ENCODE assay signal across 23 mouse cellular contexts in the genomic region with DNA sequence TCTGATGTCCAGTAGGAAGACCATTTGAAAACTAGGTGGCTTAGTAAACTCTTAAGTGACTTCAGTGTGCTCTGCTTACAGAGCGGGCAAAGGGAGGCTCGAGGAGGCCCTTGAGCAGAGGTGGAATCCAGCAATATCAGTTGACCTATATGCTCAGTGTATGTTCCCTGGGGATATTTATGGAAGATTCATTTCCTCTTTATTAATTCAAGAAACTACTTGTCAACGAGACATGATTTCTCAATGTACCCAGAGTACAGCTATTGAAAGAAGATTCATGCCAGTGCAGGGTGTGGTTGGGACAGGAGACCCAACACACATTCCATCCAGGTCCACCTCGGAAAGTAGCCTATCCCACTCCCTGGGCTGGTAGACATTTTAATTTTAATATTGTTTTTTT. TPM values are rescaled to one million over a fixed set of nuclear protein-coding genes. Genes with fewer than 3 reads are reported as not detected.
DNase-seq lines count a peak whose midpoint lies in the region; ATAC-seq and TF ChIP-seq lines count a peak whose summit lies in the region.
"Had no signal": no experiment of that assay in that cellular context is flagged by ENCODE, and none has a peak within 500 bp of the region (broad histone marks: within the 10 kb centered on the region; RNA-seq: fewer than 3 reads in every experiment).

No protein-coding gene starts in this region.

- H3K9me3 ChIP-seq in lung, postnatal 0 days (ENCODE audit: low read length), result no peaks in the 10 kb centered on the region
- H3K9me3 ChIP-seq: embryonic facial prominence, embryonic 10.5 days; embryonic facial prominence, embryonic 12.5 days; forebrain, embryonic 13.5 days; forebrain, embryonic 15.5 days had no signal

- no peak for TF ChIP-seq CTCF in lung, postnatal 0 days (IDR thresholded peaks at IDR 0.05)
- no peak for TF ChIP-seq CTCF in embryonic fibroblast, embryonic 13.5 days (IDR thresholded peaks at IDR 0.05; ENCODE audit: borderline replicate concordance, insufficient read depth, low read length)

- H3K27ac ChIP-seq in lung, postnatal 0 days (ENCODE audit: low read length), result no peak overlapping the region
- H3K27ac ChIP-seq in embryonic fibroblast, embryonic 13.5 days (ENCODE audit: insufficient read depth, low read length), result peak overlapping the region; percentile 97; the same call in 1 of the 2 replicates
- H3K27ac ChIP-seq: embryonic facial prominence, embryonic 10.5 days; embryonic facial prominence, embryonic 12.5 days; forebrain, embryonic 13.5 days; forebrain, embryonic 15.5 days had no signal

- H3K36me3 ChIP-seq in lung, postnatal 0 days (ENCODE audit: insufficient read depth, low read length), result no peaks in the 10 kb centered on the region
- H3K36me3 ChIP-seq: embryonic facial prominence, embryonic 10.5 days; embryonic facial prominence, embryonic 12.5 days; forebrain, embryonic 15.5 days; G1E had no signal

- TF ChIP-seq EP300 in lung, postnatal 0 days (IDR thresholded peaks at IDR 0.05), result 0 out of 2 replicates have a peak, but pooled peaks have one; percentile 7

- peak; percentile 41 for DNase-seq in lung, postnatal 0 days (ENCODE audit: low spot score)
- DNase-seq in lung, postnatal 4 days, result no peak
- DNase-seq in gonadal fat pad, adult 2 months (ENCODE audit: low read depth), result peak; percentile 75
- DNase-seq in T-cell, adult 2 months (ENCODE audit: low spot score), result no peak
- DNase-seq: adrenal gland, adult 2 months; adrenal gland, postnatal 10 days; adrenal gland, postnatal 25 days; B cell, adult 2 months; cerebellum, adult 11 months; cerebellum, adult 18-20 months; cerebellum, adult 8-10 months; cerebellum, postnatal 25 days had no signal

- H3K4me1 ChIP-seq in lung, postnatal 0 days (ENCODE audit: insufficient read depth, low read depth, low read length), result peaks cover 18% of the 10 kb centered on the region; the same call in 1 of the 2 replicates
- H3K4me1 ChIP-seq in embryonic fibroblast, embryonic 13.5 days (ENCODE audit: control insufficient read depth, insufficient read depth, low read length), result peaks cover 25% of the 10 kb centered on the region

- ATAC-seq in lung, postnatal 0 days, result no peak
- ATAC-seq: CD4-positive, CD25-positive, alpha-beta regulatory T cell, adult 4 months; forebrain, embryonic 13.5 days; forebrain, embryonic 15.5 days; forebrain, postnatal 0 days; Patski had no signal

- TF ChIP-seq POLR2A in embryonic fibroblast, embryonic 13.5 days (IDR thresholded peaks at IDR 0.05; ENCODE audit: low read depth, low read length), result no peak

- no peak overlapping the region for H3K4me2 ChIP-seq in lung, postnatal 0 days (replicated peaks; ENCODE audit: low read depth, low read length)
- H3K4me2 ChIP-seq: embryonic facial prominence, embryonic 12.5 days; forebrain, embryonic 13.5 days; forebrain, embryonic 15.5 days had no signal

- WGBS in lung, postnatal 0 days, result 58% methylated on average over 4 of the region's 4 CpGs

- no peak overlapping the region for H3K9ac ChIP-seq in lung, postnatal 0 days (replicated peaks; ENCODE audit: low read depth)
- H3K9ac ChIP-seq: embryonic facial prominence, embryonic 12.5 days; forebrain, embryonic 13.5 days; forebrain, embryonic 15.5 days; forebrain, postnatal 0 days had no signal

- H3K4me3 ChIP-seq in lung, postnatal 0 days (ENCODE audit: low read depth, low read length), result no peak overlapping the region
- H3K4me3 ChIP-seq in embryonic fibroblast, embryonic 13.5 days (ENCODE audit: insufficient read depth, low read length), result no peak overlapping the region
- H3K4me3 ChIP-seq: embryonic facial prominence, embryonic 10.5 days; embryonic facial prominence, embryonic 12.5 days; erythroblast, embryonic 14.5 days; forebrain, embryonic 13.5 days; forebrain, embryonic 15.5 days had no signal

- H3K27me3 ChIP-seq in lung, postnatal 0 days (replicated peaks; ENCODE audit: insufficient read depth, low read length), result no peaks in the 10 kb centered on the region
- H3K27me3 ChIP-seq: CH12.LX; embryonic facial prominence, embryonic 12.5 days; forebrain, embryonic 13.5 days; forebrain, embryonic 15.5 days; Patski had no signal

RNA-seq across cellular contexts. Expression of gene Parva, which starts 30.1 kb away (rescaled TPM):
- 70.0 and 79.3 TPM in 2 replicates for polyA plus RNA-seq in lung, postnatal 0 days (2015; fragmentation: Nextera tagmentation; extraction: Ambion mirVana)
- 230 and 242 TPM in 2 replicates for polyA plus RNA-seq in embryonic fibroblast, embryonic 13.5 days (2011; ENCODE audit: insufficient read length, low read depth, missing spikeins)
- polyA plus RNA-seq in gonadal fat pad, adult 2 months (2012; rRNA removed), result 78.5 and 82.3 TPM in 2 replicates
- polyA plus RNA-seq: CD4-positive, CD25-positive, alpha-beta regulatory T cell, adult 4 months; G1E had no signal

Comparison
In these comparisons a context has a peak if more than half of its experiments do, and no peak if none do; other contexts are left out.
1. DNase-seq: peak in lung, postnatal 0 days (single experiment) and gonadal fat pad, adult 2 months (single experiment); none in lung, postnatal 4 days (0 of 2) and T-cell, adult 2 months (single experiment).